Mouse (Mus musculus): ENCODE data around the gene 1500009C09Rik. TPM values are rescaled to one million over a fixed set of nuclear protein-coding genes. Genes with fewer than 3 reads are reported as not detected.

The 1500009C09Rik gene
- polyA plus RNA-seq, 1 experiment: not detected

DNA sequence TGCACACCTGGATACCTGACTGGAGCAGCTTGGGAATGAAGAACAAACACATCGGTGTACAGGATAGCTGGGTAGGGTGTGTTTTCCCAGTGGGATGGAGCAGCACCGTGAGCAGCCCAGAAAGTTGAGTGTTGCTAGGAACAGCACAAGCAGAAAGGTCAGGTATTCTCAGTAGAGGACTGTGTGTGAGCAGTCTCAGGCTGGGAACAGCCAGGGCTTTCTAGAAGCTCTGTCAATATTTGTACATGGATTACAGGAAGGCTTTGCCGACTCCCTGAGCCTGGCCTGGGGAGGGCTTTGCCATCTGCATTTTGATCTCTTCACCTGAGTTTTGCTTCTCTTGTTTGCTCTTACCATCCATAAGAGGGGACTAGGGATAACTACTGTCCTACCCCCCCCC, 54.9 kb downstream of the 1500009C09Rik start:
- no peaks in the 10 kb centered on the region for H3K36me3 ChIP-seq (ENCODE audit: control insufficient read depth, insufficient read depth)
- no peaks in the 10 kb centered on the region for H3K79me2 ChIP-seq (ENCODE audit: control insufficient read depth, insufficient read depth)
- H3ac ChIP-seq (ENCODE audit: control insufficient read depth, insufficient read length): no peak overlapping the region
- TF ChIP-seq USF1 (IDR thresholded peaks at IDR 0.05; ENCODE audit: low read depth) (no peak), MAX (IDR thresholded peaks at IDR 0.05; ENCODE audit: low read depth) (no peak), POLR2AphosphoS2 (IDR thresholded peaks at IDR 0.05; ENCODE audit: insufficient read length, low read depth) (no peak), E2F4 (IDR thresholded peaks at IDR 0.05; ENCODE audit: insufficient read depth) (no peak), TCF3 (IDR thresholded peaks at IDR 0.05; ENCODE audit: insufficient read length, low read depth) (no peak), MYOD1 (IDR thresholded peaks at IDR 0.05; ENCODE audit: control insufficient read depth in 1 of 3, insufficient read length in 2 of 3, low read depth in 2 of 3) (no peak), SRF (IDR thresholded peaks at IDR 0.05; ENCODE audit: control insufficient read depth, insufficient read length, low read depth) (no peak), POLR2A (IDR thresholded peaks at IDR 0.05; ENCODE audit: insufficient read length, low read depth) (no peak), REST (IDR thresholded peaks at IDR 0.05; ENCODE audit: insufficient read depth, insufficient read length) (no peak), TCF12 (IDR thresholded peaks at IDR 0.05; ENCODE audit: insufficient read depth, poor library complexity, severe bottlenecking) (no peak), CEBPB (IDR thresholded peaks at IDR 0.05; ENCODE audit: insufficient read depth, poor library complexity, severe bottlenecking) (no peak), MYOG (IDR thresholded peaks at IDR 0.05; ENCODE audit: control insufficient read depth in 1 of 3, insufficient read depth in 1 of 3, insufficient read length in 2 of 3, low read depth in 2 of 3) (no peak)
- peaks cover 63% of the 10 kb centered on the region for H3K27me3 ChIP-seq (ENCODE audit: control insufficient read depth, insufficient read depth, insufficient read length)
- no peak overlapping the region for H3K4me3 ChIP-seq
- no peak overlapping the region for H3K4me2 ChIP-seq (ENCODE audit: low read depth)

DNA sequence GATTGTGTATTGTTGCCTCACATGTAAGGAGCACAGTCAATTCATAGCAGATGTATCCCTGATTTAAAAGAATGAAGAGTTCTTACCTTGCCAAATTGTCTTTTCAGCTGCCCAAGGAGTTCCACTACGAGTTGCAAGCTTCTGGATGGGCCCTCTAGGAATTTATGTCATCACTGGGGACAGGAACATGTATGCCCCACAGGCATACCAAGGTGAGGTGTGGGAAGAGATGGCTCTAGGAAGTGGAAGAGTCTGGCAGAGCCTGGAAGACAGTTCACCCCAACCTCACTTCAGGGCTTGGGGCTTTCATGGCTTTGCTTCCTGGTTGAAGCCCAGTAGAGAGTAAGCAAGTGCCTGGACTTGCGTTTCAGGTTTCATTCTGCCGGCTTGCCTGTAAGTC, 56.2 kb downstream of the 1500009C09Rik start:
- no peaks in the 10 kb centered on the region for H3K36me3 ChIP-seq (ENCODE audit: control insufficient read depth, insufficient read depth)
- H3K4me2 ChIP-seq (ENCODE audit: low read depth): no peak overlapping the region
- H3K4me3 ChIP-seq: no peak overlapping the region
- TF ChIP-seq POLR2A (IDR thresholded peaks at IDR 0.05; ENCODE audit: insufficient read length, low read depth) (no peak), USF1 (IDR thresholded peaks at IDR 0.05; ENCODE audit: low read depth) (no peak), TCF12 (IDR thresholded peaks at IDR 0.05; ENCODE audit: insufficient read depth, poor library complexity, severe bottlenecking) (no peak), SRF (IDR thresholded peaks at IDR 0.05; ENCODE audit: control insufficient read depth, insufficient read length, low read depth) (no peak), CEBPB (IDR thresholded peaks at IDR 0.05; ENCODE audit: insufficient read depth, poor library complexity, severe bottlenecking) (no peak), TCF3 (IDR thresholded peaks at IDR 0.05; ENCODE audit: insufficient read length, low read depth) (no peak), E2F4 (IDR thresholded peaks at IDR 0.05; ENCODE audit: insufficient read depth) (no peak), MYOD1 (IDR thresholded peaks at IDR 0.05; ENCODE audit: control insufficient read depth in 1 of 3, insufficient read length in 2 of 3, low read depth in 2 of 3) (no peak), POLR2AphosphoS2 (IDR thresholded peaks at IDR 0.05; ENCODE audit: insufficient read length, low read depth) (no peak), REST (IDR thresholded peaks at IDR 0.05; ENCODE audit: insufficient read depth, insufficient read length) (no peak), MYOG (IDR thresholded peaks at IDR 0.05; ENCODE audit: control insufficient read depth in 1 of 3, insufficient read depth in 1 of 3, insufficient read length in 2 of 3, low read depth in 2 of 3) (no peak), MAX (IDR thresholded peaks at IDR 0.05; ENCODE audit: low read depth) (no peak)
- no peak overlapping the region for H3ac ChIP-seq (ENCODE audit: control insufficient read depth, insufficient read length)
- no peaks in the 10 kb centered on the region for H3K79me2 ChIP-seq (ENCODE audit: control insufficient read depth, insufficient read depth)
- H3K27me3 ChIP-seq (ENCODE audit: control insufficient read depth, insufficient read depth, insufficient read length): peaks cover 70% of the 10 kb centered on the region

Other genes with a start within 250 kb of the 1500009C09Rik start
- 47.6 TPM for gene Desi1, start 218.5 kb upstream of the 1500009C09Rik start, polyA plus RNA-seq (2012; fragmentation: generic; extraction: Trizol)
- 129 TPM for gene Snu13, start 204.8 kb upstream of the 1500009C09Rik start, polyA plus RNA-seq (2012; fragmentation: generic; extraction: Trizol)
- not detected for gene 4930407I10Rik, start 193.2 kb upstream of the 1500009C09Rik start, polyA plus RNA-seq (2012; fragmentation: generic; extraction: Trizol)
- 0.01 TPM for gene Mei1, start 182.4 kb upstream of the 1500009C09Rik start, polyA plus RNA-seq (2012; fragmentation: generic; extraction: Trizol)
- gene Ccdc134, start 124.5 kb upstream of the 1500009C09Rik start, polyA plus RNA-seq (2012; fragmentation: generic; extraction: Trizol): 82.1 TPM
- 285 TPM for gene Srebf2, start 105.2 kb upstream of the 1500009C09Rik start, polyA plus RNA-seq (2012; fragmentation: generic; extraction: Trizol)
- 0.13 TPM for gene Shisa8, start 39.6 kb upstream of the 1500009C09Rik start, polyA plus RNA-seq (2012; fragmentation: generic; extraction: Trizol)
- 0.14 TPM for gene Tnfrsf13c, start 28.0 kb upstream of the 1500009C09Rik start, polyA plus RNA-seq (2012; fragmentation: generic; extraction: Trizol)
- gene Cenpm, start 7.6 kb upstream of the 1500009C09Rik start, polyA plus RNA-seq (2012; fragmentation: generic; extraction: Trizol): 28.1 TPM
- 0.01 TPM for gene Sept3, start 22.5 kb downstream of the 1500009C09Rik start, polyA plus RNA-seq (2012; fragmentation: generic; extraction: Trizol)
- not detected for gene Wbp2nl, start 46.6 kb downstream of the 1500009C09Rik start, polyA plus RNA-seq (2012; fragmentation: generic; extraction: Trizol)
- gene Naga, start 86.5 kb downstream of the 1500009C09Rik start, polyA plus RNA-seq (2012; fragmentation: generic; extraction: Trizol): 53.2 TPM
- gene Pheta2, start 86.5 kb downstream of the 1500009C09Rik start, polyA plus RNA-seq (2012; fragmentation: generic; extraction: Trizol): 0.05 TPM
- 665 TPM for gene Smdt1, start 86.6 kb downstream of the 1500009C09Rik start, polyA plus RNA-seq (2012; fragmentation: generic; extraction: Trizol)
- gene Ndufa6, start 101.9 kb downstream of the 1500009C09Rik start, polyA plus RNA-seq (2012; fragmentation: generic; extraction: Trizol): 517 TPM
- gene Cyp2d22, start 127.9 kb downstream of the 1500009C09Rik start, polyA plus RNA-seq (2012; fragmentation: generic; extraction: Trizol): 2.4 TPM
- not detected for gene Cyp2d11, start 141.6 kb downstream of the 1500009C09Rik start, polyA plus RNA-seq (2012; fragmentation: generic; extraction: Trizol)
- not detected for gene Cyp2d10, start 154.8 kb downstream of the 1500009C09Rik start, polyA plus RNA-seq (2012; fragmentation: generic; extraction: Trizol)
- not detected for gene Cyp2d9, start 181.0 kb downstream of the 1500009C09Rik start, polyA plus RNA-seq (2012; fragmentation: generic; extraction: Trizol)

Data from myocyte (in vitro differentiated cells).